Mouse (Mus musculus): ENCODE measurements around the gene Gm45623. TPM values are rescaled to one million over a fixed set of nuclear protein-coding genes. Genes with fewer than 3 reads are reported as not detected.

Gene Gm45623
- total RNA-seq, 2 experiments from 2014 or later = not detected

GRCm38 (mm10) chr13:56746739-56747532, 6.7 kb downstream of the Gm45623 start:
- DNase-seq = no peak
- intact Hi-C loops (cut with DNase I) = no loop called here
- Histone ChIP-seq H3K27ac (no peak overlapping the region), H3K4me3 (no peak overlapping the region)
- no peak for TF ChIP-seq CTCF (IDR thresholded peaks at IDR 0.05)

GRCm38 (mm10) chr13:56742325-56742901, 11.2 kb downstream of the Gm45623 start:
- DNase-seq = no peak
- Histone ChIP-seq H3K27ac (no peak overlapping the region), H3K4me3 (no peak overlapping the region)
- intact Hi-C loops (cut with DNase I) = no loop called here
- TF ChIP-seq CTCF (IDR thresholded peaks at IDR 0.05) = no peak

GRCm38 (mm10) chr13:56741691-56742090, 11.9 kb downstream of the Gm45623 start:
- intact Hi-C loops (cut with DNase I) = no loop called here
- no peak for DNase-seq
- Histone ChIP-seq H3K27ac (no peak overlapping the region), H3K4me3 (no peak overlapping the region)
- TF ChIP-seq CTCF (IDR thresholded peaks at IDR 0.05) = no peak

GRCm38 (mm10) chr13:56740496-56740895, 13.1 kb downstream of the Gm45623 start:
- DNase-seq = no peak
- intact Hi-C loops (cut with DNase I) = no loop called here
- Histone ChIP-seq H3K4me3 (no peak overlapping the region), H3K27ac (no peak overlapping the region)
- no peak for TF ChIP-seq CTCF (IDR thresholded peaks at IDR 0.05)

- Histone ChIP-seq H3K4me3 (no peak overlapping the region), H3K27ac (no peak overlapping the region)
- no peak for TF ChIP-seq CTCF (IDR thresholded peaks at IDR 0.05)
- no peak for DNase-seq
- intact Hi-C loops (cut with DNase I) = loop anchor here (5.0 kb wide), 3 partner anchors 162 to 262 kb away; no protein-coding TSS in a partner anchor
Measured at GRCm38 (mm10) chr13:56739556-56739955, 14.1 kb downstream of the Gm45623 start.

- no peak overlapping the region for H3K4me3 ChIP-seq
- H3K27ac ChIP-seq = no peak overlapping the region
- DNase-seq = peak; percentile 47
- intact Hi-C loops (cut with DNase I) = loop anchor here (5.0 kb wide), 3 partner anchors 158 to 258 kb away; no protein-coding TSS in a partner anchor
- TF ChIP-seq CTCF (IDR thresholded peaks at IDR 0.05) = peak; percentile 74
Measured at GRCm38 (mm10) chr13:56735212-56735875, 18.3 kb downstream of the Gm45623 start.

GRCm38 (mm10) chr13:56734617-56735016, 19.0 kb downstream of the Gm45623 start:
- Histone ChIP-seq H3K27ac (no peak overlapping the region), H3K4me3 (no peak overlapping the region)
- no peak for DNase-seq
- TF ChIP-seq CTCF (IDR thresholded peaks at IDR 0.05) = no peak
- intact Hi-C loops (cut with DNase I) = loop anchor here (5.0 kb wide), 4 partner anchors 77 to 257 kb away; no protein-coding TSS in a partner anchor

- no peak for DNase-seq
- intact Hi-C loops (cut with DNase I) = no loop called here
- Histone ChIP-seq H3K27ac (no peak overlapping the region), H3K4me3 (no peak overlapping the region)
- TF ChIP-seq CTCF (IDR thresholded peaks at IDR 0.05) = no peak
Measured at GRCm38 (mm10) chr13:56729046-56729445, 24.6 kb downstream of the Gm45623 start.

GRCm38 (mm10) chr13:56726551-56726950, 27.1 kb downstream of the Gm45623 start:
- TF ChIP-seq CTCF (IDR thresholded peaks at IDR 0.05) = no peak
- intact Hi-C loops (cut with DNase I) = no loop called here
- H3K27ac ChIP-seq = no peak overlapping the region
- DNase-seq = no peak
- no peak overlapping the region for H3K4me3 ChIP-seq

GRCm38 (mm10) chr13:56712221-56712620, 41.4 kb downstream of the Gm45623 start:
- no peak for DNase-seq
- no peak for TF ChIP-seq CTCF (IDR thresholded peaks at IDR 0.05)
- intact Hi-C loops (cut with DNase I) = no loop called here

GRCm38 (mm10) chr13:56710620-56711019, 43.0 kb downstream of the Gm45623 start:
- DNase-seq = no peak
- intact Hi-C loops (cut with DNase I) = no loop called here
- Histone ChIP-seq H3K27ac (no peak overlapping the region), H3K4me3 (no peak overlapping the region)
- no peak for TF ChIP-seq CTCF (IDR thresholded peaks at IDR 0.05)

More at GRCm38 (mm10) chr13:56712221-56712620, 41.4 kb downstream of the Gm45623 start:
- Histone ChIP-seq H3K27ac (no peak overlapping the region), H3K4me3 (no peak overlapping the region)

- intact Hi-C loops (cut with DNase I) = no loop called here
- Histone ChIP-seq H3K27ac (no peak overlapping the region; the same call in 1 of the 2 replicates), H3K4me3 (0 out of 2 replicates have a peak overlapping the region, but pooled peaks have one; percentile 13)
- no peak for TF ChIP-seq CTCF (IDR thresholded peaks at IDR 0.05)
- DNase-seq = peak; percentile 47
Measured at GRCm38 (mm10) chr13:56707606-56708005, 46.0 kb downstream of the Gm45623 start.

GRCm38 (mm10) chr13:56707111-56707510, 46.5 kb downstream of the Gm45623 start:
- intact Hi-C loops (cut with DNase I) = no loop called here
- Histone ChIP-seq H3K4me3 (no peak overlapping the region), H3K27ac (no peak overlapping the region)
- no peak for TF ChIP-seq CTCF (IDR thresholded peaks at IDR 0.05)
- no peak for DNase-seq
